Mouse (Mus musculus): ENCODE results near the gene Dazap2.

Dazap2 gene

GRCm38 (mm10) chr15:100639972-100640750, 25.0 kb downstream of the Dazap2 start:
- DNase-seq = no peak

GRCm38 (mm10) chr15:100641226-100641810, 26.2 kb downstream of the Dazap2 start:
- DNase-seq = no peak

GRCm38 (mm10) chr15:100642451-100642850, 27.3 kb downstream of the Dazap2 start:
- DNase-seq = no peak

GRCm38 (mm10) chr15:100646161-100646560, 31.0 kb downstream of the Dazap2 start:
- no peak for DNase-seq

- DNase-seq = no peak
Measured at GRCm38 (mm10) chr15:100650111-100650510, 35.0 kb downstream of the Dazap2 start.

GRCm38 (mm10) chr15:100651610-100652009, 36.5 kb downstream of the Dazap2 start:
- DNase-seq = no peak

- DNase-seq = no peak
Measured at GRCm38 (mm10) chr15:100654271-100654670, 39.1 kb downstream of the Dazap2 start.

GRCm38 (mm10) chr15:100655201-100655600, 40.1 kb downstream of the Dazap2 start:
- DNase-seq = no peak

- DNase-seq = no peak
Measured at GRCm38 (mm10) chr15:100660306-100660705, 45.2 kb downstream of the Dazap2 start.

- DNase-seq = no peak
Measured at GRCm38 (mm10) chr15:100660805-100661204, 45.7 kb downstream of the Dazap2 start.

- peak; percentile 63 for DNase-seq
Measured at GRCm38 (mm10) chr15:100664813-100665274, 49.7 kb downstream of the Dazap2 start.

- no peak for DNase-seq
Measured at GRCm38 (mm10) chr15:100665411-100666218, 50.5 kb downstream of the Dazap2 start.

- peak; percentile 52 for DNase-seq
Measured at GRCm38 (mm10) chr15:100666219-100666696, 51.1 kb downstream of the Dazap2 start.

- DNase-seq = peak; percentile 52
Measured at GRCm38 (mm10) chr15:100666851-100667250, 51.7 kb downstream of the Dazap2 start.

GRCm38 (mm10) chr15:100667420-100667819, 52.3 kb downstream of the Dazap2 start:
- no peak for DNase-seq

- peak; percentile 55 for DNase-seq
Measured at GRCm38 (mm10) chr15:100667871-100668545, 52.9 kb downstream of the Dazap2 start.

GRCm38 (mm10) chr15:100669337-100669736, 54.2 kb downstream of the Dazap2 start, which contains the start of gene Bin2:
TSS of gene Bin2 (minus strand) at chr15:100669553.
- DNase-seq = peak; percentile 95

- DNase-seq = no peak
Measured at GRCm38 (mm10) chr15:100670004-100670403, 54.9 kb downstream of the Dazap2 start.

All from thymus, postnatal 4 days (tissue).